Mouse (Mus musculus): ENCODE data around the gene Pibf1.

DNA sequence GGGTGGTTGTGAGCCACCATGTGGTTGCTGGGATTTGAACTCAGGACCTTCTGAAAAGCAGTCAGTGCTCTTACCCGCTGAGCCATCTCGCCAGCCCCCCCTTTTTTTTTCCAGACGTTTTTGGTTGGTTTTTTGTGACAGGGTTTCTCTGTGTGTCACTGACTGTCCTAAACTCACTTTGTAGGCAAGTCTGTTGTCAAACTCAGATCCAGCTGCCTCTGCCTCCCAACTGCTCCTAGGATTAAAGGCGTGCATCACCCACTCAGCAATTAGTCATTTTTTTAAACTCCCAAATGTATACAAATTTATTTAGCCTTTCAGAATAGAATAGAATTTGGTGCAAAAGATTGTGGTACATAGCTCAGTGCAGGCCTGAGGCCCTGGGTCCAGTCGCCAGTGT lies 111.2 kb downstream of the Pibf1 start:
- TF ChIP-seq POLR2A (IDR thresholded peaks at IDR 0.05; ENCODE audit: insufficient read length, low read depth) (no peak), USF1 (IDR thresholded peaks at IDR 0.05; ENCODE audit: low read depth) (no peak), MAX (IDR thresholded peaks at IDR 0.05; ENCODE audit: low read depth) (no peak), POLR2AphosphoS2 (IDR thresholded peaks at IDR 0.05; ENCODE audit: insufficient read length, low read depth) (no peak), SRF (IDR thresholded peaks at IDR 0.05; ENCODE audit: control insufficient read depth, insufficient read length, low read depth) (no peak), E2F4 (IDR thresholded peaks at IDR 0.05; ENCODE audit: insufficient read depth) (no peak), MYOD1 (IDR thresholded peaks at IDR 0.05; ENCODE audit: control insufficient read depth in 1 of 3, insufficient read length in 2 of 3, low read depth in 2 of 3) (no peak), REST (IDR thresholded peaks at IDR 0.05; ENCODE audit: insufficient read depth, insufficient read length) (no peak)

Measured in myocyte (in vitro differentiated cells).